13 mouse cellular contexts compared by ENCODE assay signal in the genomic region with DNA sequence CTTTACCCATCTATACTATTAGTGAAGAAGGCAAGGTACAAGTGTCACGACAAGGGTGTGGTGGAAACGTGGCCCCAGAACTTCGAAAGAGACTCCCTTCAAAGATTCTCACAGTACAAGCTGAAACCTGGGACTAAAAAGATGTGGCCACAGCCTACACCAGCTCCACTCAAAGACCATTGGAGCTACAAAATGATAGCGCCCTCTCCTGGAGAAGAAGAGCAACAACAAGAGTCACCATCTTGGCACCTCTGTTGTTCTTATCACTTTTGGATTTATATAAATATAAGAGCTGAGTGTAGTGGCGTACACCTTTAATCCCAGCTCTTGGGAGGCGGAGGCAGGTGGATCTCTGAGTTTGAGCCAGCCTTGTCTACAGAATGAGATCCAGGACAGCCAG. TPM values are rescaled to one million over a fixed set of nuclear protein-coding genes. Genes with fewer than 3 reads are reported as not detected.
A peak's percentile ranks its signal among the peaks of the same experiment; 100 is the strongest.
DNase-seq lines count a peak whose midpoint lies in the region; ATAC-seq and TF ChIP-seq lines count a peak whose summit lies in the region.
"Had no signal": no experiment of that assay in that cellular context is flagged by ENCODE, and none has a peak within 500 bp of the region (broad histone marks: within the 10 kb centered on the region; RNA-seq: fewer than 3 reads in every experiment).

No protein-coding gene starts in this region.

- 61% methylated on average over 6 of the region's 6 CpGs for WGBS in embryonic facial prominence, embryonic 11.5 days
- WGBS in embryonic facial prominence, embryonic 10.5 days: 57% methylated on average over 6 of the region's 6 CpGs
- WGBS in lung, embryonic 14.5 days: 59% methylated on average over 6 of the region's 6 CpGs
- WGBS in heart, embryonic 12.5 days: 54% methylated on average over 6 of the region's 6 CpGs

- H3K9me3 ChIP-seq in embryonic facial prominence, embryonic 11.5 days (replicated peaks; ENCODE audit: control insufficient read depth, low read length): no peaks in the 10 kb centered on the region
- H3K9me3 ChIP-seq in embryonic facial prominence, embryonic 10.5 days: 0 out of 2 replicates have a peak, but pooled peaks cover 3% of the 10 kb centered on the region
- H3K9me3 ChIP-seq in lung, embryonic 14.5 days (ENCODE audit: low read depth, low read length): no peaks in the 10 kb centered on the region
- H3K9me3 ChIP-seq in heart, embryonic 12.5 days (replicated peaks): no peaks in the 10 kb centered on the region
- H3K9me3 ChIP-seq: heart, embryonic 13.5 days; lung, embryonic 15.5 days had no signal

- H3K27ac ChIP-seq in embryonic facial prominence, embryonic 11.5 days (replicated peaks; ENCODE audit: low read depth, low read length): no peak overlapping the region
- H3K27ac ChIP-seq in embryonic facial prominence, embryonic 10.5 days (replicated peaks): no peak overlapping the region
- no peak overlapping the region for H3K27ac ChIP-seq in lung, embryonic 14.5 days (ENCODE audit: low read depth)
- no peak overlapping the region for H3K27ac ChIP-seq in heart, embryonic 12.5 days (ENCODE audit: poor library complexity, severe bottlenecking)
- H3K27ac ChIP-seq: heart, embryonic 13.5 days; lung, embryonic 15.5 days had no signal

- ATAC-seq in embryonic facial prominence, embryonic 11.5 days (replicated peaks; ENCODE audit: insufficient number of reproducible peaks, low FRiP score, low TSS enrichment, low read depth): no peak
- ATAC-seq in lung, embryonic 14.5 days (ENCODE audit: insufficient read depth): no peak
- no peak for ATAC-seq in heart, embryonic 12.5 days (ENCODE audit: insufficient number of reproducible peaks, low FRiP score)
- ATAC-seq: hindbrain, embryonic 16.5 days had no signal

- no peak overlapping the region for H3K4me2 ChIP-seq in embryonic facial prominence, embryonic 11.5 days (ENCODE audit: low read depth, low read length)
- no peak overlapping the region for H3K4me2 ChIP-seq in lung, embryonic 14.5 days
- no peak overlapping the region for H3K4me2 ChIP-seq in heart, embryonic 12.5 days
- H3K4me2 ChIP-seq: heart, embryonic 13.5 days; lung, embryonic 15.5 days had no signal

- TF ChIP-seq POLR2A in brain, embryonic 14.5 days (IDR thresholded peaks at IDR 0.05; ENCODE audit: borderline replicate concordance, extremely low read depth, insufficient read depth, insufficient read length, poor library complexity, severe bottlenecking): no peak

- DNase-seq in embryonic facial prominence, embryonic 11.5 days (ENCODE audit: low spot score): peak; percentile 19
- no peak for DNase-seq in embryonic facial prominence, embryonic 10.5 days (ENCODE audit: low spot score)
- DNase-seq in lung, embryonic 14.5 days: peak; percentile 29
- DNase-seq in lung, postnatal 36 days: no peak
- DNase-seq in brain, embryonic 14.5 days (ENCODE audit: low read depth): no peak
- peak; percentile 20 for DNase-seq in splenic B cell, adult 2 months (ENCODE audit: low read depth, low spot score)
- no peak for DNase-seq in heart, adult 9 months (ENCODE audit: low spot score in 2 of 2)

- peak; percentile 44 for TF ChIP-seq CTCF in lung, embryonic 14.5 days (IDR thresholded peaks at IDR 0.05; ENCODE audit: low read depth)
- peak; percentile 41; the same call in 1 of the 2 replicates for TF ChIP-seq CTCF in brain, embryonic 14.5 days (IDR thresholded peaks at IDR 0.05; ENCODE audit: borderline replicate concordance, extremely low read depth, insufficient read depth, insufficient read length)

- no peaks in the 10 kb centered on the region for H3K4me1 ChIP-seq in embryonic facial prominence, embryonic 11.5 days (ENCODE audit: control insufficient read depth, insufficient read depth, low read length)
- H3K4me1 ChIP-seq in embryonic facial prominence, embryonic 10.5 days: 0 out of 2 replicates have a peak, but pooled peaks cover 5% of the 10 kb centered on the region
- no peaks in the 10 kb centered on the region for H3K4me1 ChIP-seq in lung, embryonic 14.5 days (ENCODE audit: insufficient read depth)
- H3K4me1 ChIP-seq in heart, embryonic 12.5 days (replicated peaks): no peaks in the 10 kb centered on the region

- H3K4me3 ChIP-seq in embryonic facial prominence, embryonic 11.5 days (ENCODE audit: low read depth, low read length): no peak overlapping the region
- no peak overlapping the region for H3K4me3 ChIP-seq in embryonic facial prominence, embryonic 10.5 days
- no peak overlapping the region for H3K4me3 ChIP-seq in lung, embryonic 14.5 days (ENCODE audit: low read depth, low read length)
- no peak overlapping the region for H3K4me3 ChIP-seq in heart, embryonic 12.5 days
- H3K4me3 ChIP-seq: heart, embryonic 13.5 days; lung, embryonic 15.5 days had no signal

- H3K27me3 ChIP-seq in embryonic facial prominence, embryonic 11.5 days (ENCODE audit: control insufficient read depth, insufficient read depth, low read length): no peaks in the 10 kb centered on the region
- no peaks in the 10 kb centered on the region for H3K27me3 ChIP-seq in embryonic facial prominence, embryonic 10.5 days (replicated peaks; ENCODE audit: low read depth, poor library complexity, severe bottlenecking)
- no peaks in the 10 kb centered on the region for H3K27me3 ChIP-seq in lung, embryonic 14.5 days (ENCODE audit: insufficient read depth, low read length)
- no peaks in the 10 kb centered on the region for H3K27me3 ChIP-seq in splenic B cell, adult 2 months (ENCODE audit: control insufficient read depth, insufficient read depth, low read length, poor library complexity, severe bottlenecking)
- no peaks in the 10 kb centered on the region for H3K27me3 ChIP-seq in heart, embryonic 12.5 days (replicated peaks)
- H3K27me3 ChIP-seq: heart, embryonic 13.5 days; lung, embryonic 15.5 days had no signal

- no peaks in the 10 kb centered on the region for H3K36me3 ChIP-seq in embryonic facial prominence, embryonic 11.5 days (replicated peaks; ENCODE audit: control insufficient read depth, insufficient read depth, low read depth, low read length)
- H3K36me3 ChIP-seq in embryonic facial prominence, embryonic 10.5 days (replicated peaks): no peaks in the 10 kb centered on the region
- no peaks in the 10 kb centered on the region for H3K36me3 ChIP-seq in lung, embryonic 14.5 days (ENCODE audit: insufficient read depth)
- H3K36me3 ChIP-seq in splenic B cell, adult 2 months (ENCODE audit: control insufficient read depth, insufficient read depth, low read length, poor library complexity, severe bottlenecking): no peaks in the 10 kb centered on the region
- H3K36me3 ChIP-seq in heart, embryonic 12.5 days: no peaks in the 10 kb centered on the region
- H3K36me3 ChIP-seq: heart, embryonic 13.5 days; lung, embryonic 15.5 days had no signal

- no peak overlapping the region for H3K9ac ChIP-seq in embryonic facial prominence, embryonic 11.5 days (replicated peaks; ENCODE audit: low read length)
- H3K9ac ChIP-seq in lung, embryonic 14.5 days: no peak overlapping the region
- no peak overlapping the region for H3K9ac ChIP-seq in heart, embryonic 12.5 days
- H3K9ac ChIP-seq: heart, embryonic 13.5 days; lung, embryonic 15.5 days had no signal

RNA-seq across cellular contexts. Expression of a gene that starts 14.0 kb away (rescaled TPM):
- not detected in 2 replicates for polyA plus RNA-seq in embryonic facial prominence, embryonic 11.5 days (2014; fragmentation: Nextera tagmentation; extraction: Ambion mirVana)
- polyA plus RNA-seq in embryonic facial prominence, embryonic 10.5 days (2016; fragmentation: Nextera tagmentation; extraction: Ambion mirVana): not detected in 2 replicates
- not detected in 2 replicates for polyA plus RNA-seq in lung, embryonic 14.5 days (2014; fragmentation: Nextera tagmentation; extraction: Ambion mirVana)
- not detected in 2 replicates for polyA plus RNA-seq in brain, embryonic 14.5 days (2012; rRNA removed)
- not detected in 2 replicates for polyA plus RNA-seq in heart, embryonic 12.5 days (2016; fragmentation: Nextera tagmentation; extraction: Ambion mirVana)
- polyA plus RNA-seq: embryonic facial prominence, embryonic 14.5 days; heart, embryonic 13.5 days; hindbrain, embryonic 16.5 days; large intestine, adult 2 months; lung, embryonic 15.5 days had no signal

RNA-seq across cellular contexts. Expression of a gene that starts 35.1 kb away (rescaled TPM):
- 67.2 and 80.0 TPM in 2 replicates for polyA plus RNA-seq in embryonic facial prominence, embryonic 11.5 days (2014; fragmentation: Nextera tagmentation; extraction: Ambion mirVana)
- polyA plus RNA-seq in embryonic facial prominence, embryonic 10.5 days (2016; fragmentation: Nextera tagmentation; extraction: Ambion mirVana): 52.8 and 53.1 TPM in 2 replicates
- 64.3 and 72.9 TPM in 2 replicates for polyA plus RNA-seq in lung, embryonic 14.5 days (2014; fragmentation: Nextera tagmentation; extraction: Ambion mirVana)
- polyA plus RNA-seq in brain, embryonic 14.5 days (2012; rRNA removed): 253 and 290 TPM in 2 replicates
- polyA plus RNA-seq in heart, embryonic 12.5 days (2016; fragmentation: Nextera tagmentation; extraction: Ambion mirVana): 27.2 and 29.8 TPM in 2 replicates

RNA-seq across cellular contexts. Expression of a gene that starts 35.4 kb away (rescaled TPM):
- 3.3 and 4.4 TPM in 2 replicates for polyA plus RNA-seq in embryonic facial prominence, embryonic 11.5 days (2014; fragmentation: Nextera tagmentation; extraction: Ambion mirVana)
- 1.5 and 2.3 TPM in 2 replicates for polyA plus RNA-seq in embryonic facial prominence, embryonic 10.5 days (2016; fragmentation: Nextera tagmentation; extraction: Ambion mirVana)
- polyA plus RNA-seq in lung, embryonic 14.5 days (2014; fragmentation: Nextera tagmentation; extraction: Ambion mirVana): not detected in 2 replicates
- 4.1 and 6.5 TPM in 2 replicates for polyA plus RNA-seq in brain, embryonic 14.5 days (2012; rRNA removed)
- not detected in 2 replicates for polyA plus RNA-seq in heart, embryonic 12.5 days (2016; fragmentation: Nextera tagmentation; extraction: Ambion mirVana)
- polyA plus RNA-seq: lung, embryonic 15.5 days had no signal

Comparison
In these comparisons a context has a peak if more than half of its experiments do, and no peak if none do; other contexts are left out.
1. DNase-seq: peak in embryonic facial prominence, embryonic 11.5 days (single experiment), lung, embryonic 14.5 days (single experiment) and splenic B cell, adult 2 months (single experiment); none in embryonic facial prominence, embryonic 10.5 days (single experiment), lung, postnatal 36 days (single experiment), brain, embryonic 14.5 days (single experiment) and heart, adult 9 months (0 of 2).